Mouse (Mus musculus) midbrain, embryonic 14.5 days (tissue): ENCODE data around the gene Sap30. TPM values are rescaled to one million over a fixed set of nuclear protein-coding genes. Genes with fewer than 3 reads are reported as not detected.

Source experiments
- ATAC-seq: fragments of 200-750 bp; cut with Nextera tagmentation; 2 replicates; pipeline ENCODE4 v1.8.0; 2017; ENCODE audit warnings: moderate number of reproducible peaks, moderate library complexity; ENCODE audit not compliant: low FRiP score, low TSS enrichment
- DNase-seq: peaks from one replicate; pipeline ENCODE4 v3.0.0-alpha.2; 2015
- H3K27ac ChIP-seq: fragments of 300-500 bp; sonication (generic); replicated peaks from 2 replicates; pipeline ENCODE4 v1.5.1; 2014; ENCODE audit warnings: mild to moderate bottlenecking, low read depth, low read length, moderate library complexity
- H3K27me3 ChIP-seq: fragments of 300-500 bp; sonication (generic); 2 replicates; pipeline ENCODE4 v1.6.1; 2014; ENCODE audit warnings: low read length, control low read depth, mixed read lengths; ENCODE audit not compliant: control insufficient read depth, insufficient read depth
- H3K36me3 ChIP-seq: fragments of 300-500 bp; sonication (generic); 2 replicates; pipeline ENCODE4 v1.6.1; 2014; ENCODE audit warnings: low read length, control low read depth; ENCODE audit not compliant: control insufficient read depth, insufficient read depth
- H3K4me1 ChIP-seq: fragments of 300-500 bp; sonication (generic); 2 replicates; pipeline ENCODE4 v1.6.1; 2014; ENCODE audit warnings: mild to moderate bottlenecking, antibody characterized with exemption, low read length, control low read depth; ENCODE audit not compliant: control insufficient read depth, insufficient read depth
- H3K4me2 ChIP-seq: fragments of 300-500 bp; sonication (generic); 2 replicates; pipeline ENCODE4 v1.6.1; 2014; ENCODE audit warnings: mild to moderate bottlenecking, low read length, moderate library complexity
- H3K4me3 ChIP-seq: fragments of 300-500 bp; sonication (generic); replicated peaks from 2 replicates; pipeline ENCODE4 v1.5.1; 2014; ENCODE audit warnings: low read depth, low read length
- H3K9ac ChIP-seq: fragments of 300-500 bp; sonication (generic); replicated peaks from 2 replicates; pipeline ENCODE4 v1.6.1; 2014; ENCODE audit warnings: mild to moderate bottlenecking, low read length, moderate library complexity
- H3K9me3 ChIP-seq: fragments of 300-500 bp; sonication (generic); 2 replicates; pipeline ENCODE4 v1.6.1; 2016; ENCODE audit warnings: low read length, control low read depth, mixed read lengths; ENCODE audit not compliant: control insufficient read depth
- WGBS: fragments of 180-500 bp; shearing (Covaris S2); extraction: QIAGEN DNeasy Blood & Tissue Kit; methylation state at CpG from one replicate; pipeline ENCODE4 v1.1.7; 2014; 5-methylcytosine and 5-hydroxymethylcytosine counted together
- polyA plus RNA-seq: library from polyadenylated mRNA; unstranded; fragments of >200 nt; fragmentation: Nextera tagmentation; extraction: Ambion mirVana; gene quantifications from 2 replicates; pipeline ENCODE4 v1.2.1, GENCODE M21; 2014

Sap30 gene
- polyA plus RNA-seq, 1 experiment from 2014 or later, result 52.2 TPM

GRCm38 (mm10) chr8:57486491-57487440 is 894 bp downstream of the Sap30 start:
- ATAC-seq, result peak; percentile 65
- under 1% methylated on average over 54 of the region's 54 CpGs for WGBS

GRCm38 (mm10) chr8:57480606-57481005 is 7.1 kb downstream of the Sap30 start:
- peaks cover 18% of the 10 kb centered on the region for H3K36me3 ChIP-seq
- no peak for DNase-seq
- no peak for ATAC-seq

More at GRCm38 (mm10) chr8:57486491-57487440, 894 bp downstream of the Sap30 start:
- H3K36me3 ChIP-seq, result peaks cover 14% of the 10 kb centered on the region
- H3K27me3 ChIP-seq, result no peaks in the 10 kb centered on the region
- H3K4me2 ChIP-seq, result peak overlapping the region; percentile 58
- peak overlapping the region; percentile 93 for H3K9ac ChIP-seq
- H3K4me3 ChIP-seq, result peak overlapping the region; percentile 90
- peak overlapping the region; percentile 96 for H3K27ac ChIP-seq
- peak; percentile 76 for DNase-seq
- no peaks in the 10 kb centered on the region for H3K9me3 ChIP-seq
- 0 out of 2 replicates have a peak, but pooled peaks cover 4% of the 10 kb centered on the region for H3K4me1 ChIP-seq

GRCm38 (mm10) chr8:57479700-57480099 is 8.0 kb downstream of the Sap30 start:
- 95% methylated on average over 8 of the region's 8 CpGs for WGBS
- no peak overlapping the region for H3K27ac ChIP-seq
- H3K4me1 ChIP-seq, result no peaks in the 10 kb centered on the region
- ATAC-seq, result no peak
- peaks cover 18% of the 10 kb centered on the region for H3K36me3 ChIP-seq
- H3K27me3 ChIP-seq, result no peaks in the 10 kb centered on the region
- no peaks in the 10 kb centered on the region for H3K9me3 ChIP-seq
- H3K9ac ChIP-seq, result no peak overlapping the region
- no peak for DNase-seq
- no peak overlapping the region for H3K4me3 ChIP-seq
- H3K4me2 ChIP-seq, result no peak overlapping the region

More at GRCm38 (mm10) chr8:57480606-57481005, 7.1 kb downstream of the Sap30 start:
- Histone ChIP-seq H3K4me3 (no peak overlapping the region), H3K4me2 (no peak overlapping the region), H3K27ac (no peak overlapping the region), H3K27me3 (no peaks in the 10 kb centered on the region), H3K9ac (no peak overlapping the region), H3K9me3 (no peaks in the 10 kb centered on the region), H3K4me1 (no peaks in the 10 kb centered on the region)
- WGBS, result 90% methylated on average over 4 of the region's 4 CpGs

GRCm38 (mm10) chr8:57478406-57478805 is 9.3 kb downstream of the Sap30 start:
- Histone ChIP-seq H3K27ac (no peak overlapping the region), H3K9me3 (no peaks in the 10 kb centered on the region), H3K4me2 (no peak overlapping the region), H3K36me3 (peaks cover 15% of the 10 kb centered on the region), H3K27me3 (no peaks in the 10 kb centered on the region), H3K9ac (no peak overlapping the region), H3K4me1 (no peaks in the 10 kb centered on the region), H3K4me3 (no peak overlapping the region)
- ATAC-seq (no peak), DNase-seq (no peak)
- WGBS, result 73% methylated on average over 3 of the region's 3 CpGs

GRCm38 (mm10) chr8:57473751-57474150 is 13.9 kb downstream of the Sap30 start:
- WGBS, result 89% methylated on average over 6 of the region's 6 CpGs

GRCm38 (mm10) chr8:57470863-57471262 is 16.8 kb downstream of the Sap30 start:
- Histone ChIP-seq H3K27me3 (no peaks in the 10 kb centered on the region), H3K27ac (no peak overlapping the region), H3K9ac (no peak overlapping the region), H3K9me3 (no peaks in the 10 kb centered on the region), H3K4me1 (no peaks in the 10 kb centered on the region), H3K4me2 (no peak overlapping the region), H3K4me3 (no peak overlapping the region), H3K36me3 (no peaks in the 10 kb centered on the region)
- WGBS, result 93% methylated on average over 5 of the region's 5 CpGs
- no peak for ATAC-seq
- DNase-seq, result no peak

More at GRCm38 (mm10) chr8:57473751-57474150, 13.9 kb downstream of the Sap30 start:
- Histone ChIP-seq H3K36me3 (no peaks in the 10 kb centered on the region), H3K27ac (no peak overlapping the region), H3K4me1 (no peaks in the 10 kb centered on the region), H3K4me2 (no peak overlapping the region), H3K9me3 (no peaks in the 10 kb centered on the region), H3K4me3 (no peak overlapping the region), H3K27me3 (no peaks in the 10 kb centered on the region), H3K9ac (no peak overlapping the region)
- ATAC-seq (no peak), DNase-seq (no peak)

GRCm38 (mm10) chr8:57468624-57469023 is 19.0 kb downstream of the Sap30 start:
- Histone ChIP-seq H3K9ac (no peak overlapping the region), H3K27me3 (no peaks in the 10 kb centered on the region), H3K9me3 (no peaks in the 10 kb centered on the region), H3K4me1 (no peaks in the 10 kb centered on the region), H3K4me2 (no peak overlapping the region), H3K36me3 (no peaks in the 10 kb centered on the region), H3K4me3 (no peak overlapping the region), H3K27ac (no peak overlapping the region)
- ATAC-seq (no peak), DNase-seq (peak; percentile 17)
- 41% methylated on average over 5 of the region's 5 CpGs for WGBS

- 96% methylated on average over 3 of the region's 3 CpGs for WGBS
- ATAC-seq, result no peak
These were observed 23.9 kb downstream of the Sap30 start for GRCm38 (mm10) chr8:57463757-57464156.

GRCm38 (mm10) chr8:57462839-57463238 is 24.8 kb downstream of the Sap30 start:
- 46% methylated on average over 1 of the region's 1 CpGs for WGBS
- ATAC-seq, result no peak

More at GRCm38 (mm10) chr8:57463757-57464156, 23.9 kb downstream of the Sap30 start:
- Histone ChIP-seq H3K36me3 (no peaks in the 10 kb centered on the region), H3K4me1 (no peaks in the 10 kb centered on the region), H3K9me3 (no peaks in the 10 kb centered on the region), H3K27ac (no peak overlapping the region), H3K4me3 (no peak overlapping the region), H3K4me2 (no peak overlapping the region), H3K9ac (no peak overlapping the region), H3K27me3 (no peaks in the 10 kb centered on the region)
- DNase-seq, result no peak

More at GRCm38 (mm10) chr8:57462839-57463238, 24.8 kb downstream of the Sap30 start:
- no peak overlapping the region for H3K9ac ChIP-seq
- no peak overlapping the region for H3K27ac ChIP-seq
- H3K36me3 ChIP-seq, result no peaks in the 10 kb centered on the region
- no peaks in the 10 kb centered on the region for H3K27me3 ChIP-seq
- no peak for DNase-seq
- no peaks in the 10 kb centered on the region for H3K9me3 ChIP-seq
- no peak overlapping the region for H3K4me2 ChIP-seq
- H3K4me1 ChIP-seq, result no peaks in the 10 kb centered on the region
- no peak overlapping the region for H3K4me3 ChIP-seq
